Mouse (Mus musculus): Measurements from ENCODE around the gene Duox2.
"Not testable (repeated sequence)": the region's sequence is repeated elsewhere in the genome, so short reads cannot be mapped to it uniquely, and the experiment has no call there.

DNA sequence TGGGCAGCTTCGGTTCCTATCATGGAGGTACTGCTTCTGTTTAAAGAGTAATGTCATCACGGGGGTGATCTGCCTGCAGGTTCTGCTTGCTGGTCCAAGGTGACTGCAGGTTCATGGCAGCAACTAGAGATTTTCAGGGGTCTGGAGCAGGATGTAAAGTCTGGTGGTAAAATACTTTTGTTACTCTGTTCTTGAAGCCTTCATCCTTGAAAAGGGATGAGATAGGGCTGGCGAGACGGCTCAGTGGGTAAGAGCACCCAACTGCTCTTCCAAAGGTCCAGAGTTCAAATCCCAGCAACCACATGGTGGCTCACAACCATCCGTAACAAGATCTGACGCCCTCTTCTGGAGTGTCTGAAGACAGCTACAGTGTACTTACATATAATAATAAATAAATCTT, 32.1 kb upstream of the Duox2 start:
- TF ChIP-seq CTCF, EP300 (IDR thresholded peaks at IDR 0.05; ENCODE audit: low read depth): not testable (repeated sequence)
